Mouse (Mus musculus): ENCODE measurements around the gene Ahcyl2.

- TF ChIP-seq POLR2A (IDR thresholded peaks at IDR 0.05; ENCODE audit: low read depth, low read length) (no peak), CHD2 (IDR thresholded peaks at IDR 0.05; ENCODE audit: low read length) (no peak), CTCF (conservative IDR thresholded peaks at IDR 0.05 in 1 of 2, IDR thresholded peaks at IDR 0.05 in 1 of 2; ENCODE audit: low read depth in 2 of 2, low read length in 2 of 2) (no peak)
These were observed 84.1 kb downstream of the Ahcyl2 start for GRCm38 (mm10) chr6:29851873-29852272.

All from CH12.LX (cell line).